Mouse (Mus musculus): ENCODE results near the gene Izumo1r. TPM values are rescaled to one million over a fixed set of nuclear protein-coding genes. Genes with fewer than 3 reads are reported as not detected.

Izumo1r gene
- total RNA-seq, 2 experiments from 2014 or later = not detected

GRCm38 (mm10) chr9:14872181-14872930, 31.4 kb downstream of the Izumo1r start:
- intact Hi-C loops (cut with DNase I) = loop anchor here (10.0 kb wide), 1 partner anchor 292 kb away; no protein-coding TSS in a partner anchor

GRCm38 (mm10) chr9:14871536-14871935, 32.2 kb downstream of the Izumo1r start:
- intact Hi-C loops (cut with DNase I) = loop anchor here (10.0 kb wide), 1 partner anchor 293 kb away; no protein-coding TSS in a partner anchor
- no peak for DNase-seq (ENCODE audit: low spot score in 2 of 2)

More at GRCm38 (mm10) chr9:14872181-14872930, 31.4 kb downstream of the Izumo1r start:
- no peak for DNase-seq (ENCODE audit: low spot score in 2 of 2)

GRCm38 (mm10) chr9:14870802-14871201, 32.9 kb downstream of the Izumo1r start:
- DNase-seq (ENCODE audit: low spot score in 2 of 2) = no peak
- intact Hi-C loops (cut with DNase I) = loop anchor here (10.0 kb wide), 1 partner anchor 294 kb away; no protein-coding TSS in a partner anchor

- intact Hi-C loops (cut with DNase I) = loop anchor here (10.0 kb wide), 1 partner anchor 294 kb away; no protein-coding TSS in a partner anchor
Observed at GRCm38 (mm10) chr9:14870377-14870776, 33.4 kb downstream of the Izumo1r start.

GRCm38 (mm10) chr9:14868326-14868725, 35.4 kb downstream of the Izumo1r start:
- no peak for DNase-seq (ENCODE audit: low spot score in 2 of 2)
- intact Hi-C loops (cut with DNase I) = no loop called here

More at GRCm38 (mm10) chr9:14870377-14870776, 33.4 kb downstream of the Izumo1r start:
- no peak for DNase-seq (ENCODE audit: low spot score in 2 of 2)

GRCm38 (mm10) chr9:14866957-14867356, 36.8 kb downstream of the Izumo1r start:
- DNase-seq (ENCODE audit: low spot score in 2 of 2) = peak; percentile 57 to 79
- intact Hi-C loops (cut with DNase I) = loop anchor here (1.0 kb wide), 1 partner anchor 148 kb away; no protein-coding TSS in a partner anchor

GRCm38 (mm10) chr9:14864726-14865125, 39.0 kb downstream of the Izumo1r start:
- intact Hi-C loops (cut with DNase I) = no loop called here
- DNase-seq (ENCODE audit: low spot score in 2 of 2) = no peak

- intact Hi-C loops (cut with DNase I) = no loop called here
- DNase-seq (ENCODE audit: low spot score in 2 of 2) = no peak
Observed at GRCm38 (mm10) chr9:14863126-14863525, 40.6 kb downstream of the Izumo1r start.

GRCm38 (mm10) chr9:14859868-14860639, 43.7 kb downstream of the Izumo1r start, which contains the start of gene Gpr83:
Gene Gpr83 (plus strand): TSS chr9:14860210.
- peak; percentile 70 for DNase-seq (ENCODE audit: low spot score in 2 of 2)
- intact Hi-C loops (cut with DNase I) = no loop called here

GRCm38 (mm10) chr9:14858782-14859181, 45.0 kb downstream of the Izumo1r start:
- intact Hi-C loops (cut with DNase I) = no loop called here
- no peak for DNase-seq (ENCODE audit: low spot score in 2 of 2)

- DNase-seq (ENCODE audit: low spot score in 2 of 2) = no peak
- intact Hi-C loops (cut with DNase I) = no loop called here
Observed at GRCm38 (mm10) chr9:14858170-14858706, 45.5 kb downstream of the Izumo1r start.

GRCm38 (mm10) chr9:14856922-14857654, 46.7 kb downstream of the Izumo1r start:
- intact Hi-C loops (cut with DNase I) = no loop called here
- DNase-seq (ENCODE audit: low spot score in 2 of 2) = no peak

- no peak for DNase-seq (ENCODE audit: low spot score in 2 of 2)
- intact Hi-C loops (cut with DNase I) = no loop called here
Observed at GRCm38 (mm10) chr9:14854585-14854984, 49.2 kb downstream of the Izumo1r start.

GRCm38 (mm10) chr9:14848267-14848935, 55.3 kb downstream of the Izumo1r start:
- no peak for DNase-seq (ENCODE audit: low spot score in 2 of 2)

GRCm38 (mm10) chr9:14846428-14846827, 57.3 kb downstream of the Izumo1r start:
- DNase-seq (ENCODE audit: low spot score in 2 of 2) = no peak
- intact Hi-C loops (cut with DNase I) = no loop called here

More at GRCm38 (mm10) chr9:14848267-14848935, 55.3 kb downstream of the Izumo1r start:
- intact Hi-C loops (cut with DNase I) = no loop called here

- DNase-seq (ENCODE audit: low spot score in 2 of 2) = no peak
- intact Hi-C loops (cut with DNase I) = no loop called here
Observed at GRCm38 (mm10) chr9:14843901-14844300, 59.8 kb downstream of the Izumo1r start.

GRCm38 (mm10) chr9:14843311-14843857, 60.4 kb downstream of the Izumo1r start:
- intact Hi-C loops (cut with DNase I) = no loop called here
- DNase-seq (ENCODE audit: low spot score in 2 of 2) = no peak

Measured in left cerebral cortex, postnatal 25 days (tissue).